Mouse (Mus musculus): Measurements from ENCODE around the gene 1700012A03Rik.

1700012A03Rik gene

GRCm38 (mm10) chr6:32093312-32093711 is 43.3 kb downstream of the 1700012A03Rik start:
- DNase-seq (ENCODE audit: low read depth): no peak

- DNase-seq (ENCODE audit: low read depth): no peak
Observed at GRCm38 (mm10) chr6:32105547-32106275, 55.7 kb downstream of the 1700012A03Rik start.

Measured in naive thymus-derived CD4-positive, alpha-beta T cell, adult 2 months (primary cell).